Mouse (Mus musculus) thymus, postnatal 0 days (tissue): ENCODE data around the gene Eif3g. TPM values are rescaled to one million over a fixed set of nuclear protein-coding genes. Genes with fewer than 3 reads are reported as not detected.

Experiments used
- DNase-seq: peaks from one replicate; pipeline ENCODE4 v3.0.0-alpha.2; 2015; ENCODE audit warnings: low spot score
- polyA plus RNA-seq: library from polyadenylated mRNA; unstranded; fragments of >200 nt; fragmentation: Nextera tagmentation; extraction: Ambion mirVana; gene quantifications from 2 replicates; pipeline ENCODE4 v1.2.1, GENCODE M21; 2015

Gene Eif3g
- polyA plus RNA-seq, result 303 and 310 TPM in 2 replicates

DNA sequence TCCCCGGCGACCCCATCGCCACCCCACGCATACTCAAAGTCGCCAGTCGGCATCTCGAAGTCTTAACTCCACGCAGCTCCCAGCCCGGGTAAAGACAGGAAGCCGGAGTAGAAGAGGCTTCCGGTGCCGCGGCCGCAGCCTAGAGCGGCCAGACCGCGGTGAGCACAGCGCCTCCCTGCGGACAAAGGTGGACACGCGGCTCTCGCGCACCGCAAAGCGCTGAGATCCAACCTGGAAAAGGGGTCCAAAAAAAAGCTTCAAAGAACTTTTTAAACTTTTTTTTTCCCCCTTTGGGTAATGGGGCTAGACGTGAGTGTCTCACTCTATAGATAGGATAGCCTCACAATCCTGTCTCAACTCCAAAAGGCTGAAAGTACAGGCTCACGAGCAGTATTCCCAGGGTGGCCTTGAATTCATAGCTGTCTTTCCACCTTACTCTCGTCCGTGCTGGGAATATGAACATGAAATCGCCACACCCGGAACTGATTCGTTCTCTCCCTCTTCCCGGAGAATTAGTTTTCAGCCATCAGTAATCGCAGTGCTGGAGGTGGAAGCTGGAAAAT, at the start of gene Eif3g:
Eif3g (minus strand) TSS at position 113 of the 563 bp plus-strand sequence.
- DNase-seq, result peak; percentile 90

GRCm38 (mm10) chr9:20946066-20946880, 47.9 kb upstream of the Eif3g start:
- DNase-seq, result no peak

DNA sequence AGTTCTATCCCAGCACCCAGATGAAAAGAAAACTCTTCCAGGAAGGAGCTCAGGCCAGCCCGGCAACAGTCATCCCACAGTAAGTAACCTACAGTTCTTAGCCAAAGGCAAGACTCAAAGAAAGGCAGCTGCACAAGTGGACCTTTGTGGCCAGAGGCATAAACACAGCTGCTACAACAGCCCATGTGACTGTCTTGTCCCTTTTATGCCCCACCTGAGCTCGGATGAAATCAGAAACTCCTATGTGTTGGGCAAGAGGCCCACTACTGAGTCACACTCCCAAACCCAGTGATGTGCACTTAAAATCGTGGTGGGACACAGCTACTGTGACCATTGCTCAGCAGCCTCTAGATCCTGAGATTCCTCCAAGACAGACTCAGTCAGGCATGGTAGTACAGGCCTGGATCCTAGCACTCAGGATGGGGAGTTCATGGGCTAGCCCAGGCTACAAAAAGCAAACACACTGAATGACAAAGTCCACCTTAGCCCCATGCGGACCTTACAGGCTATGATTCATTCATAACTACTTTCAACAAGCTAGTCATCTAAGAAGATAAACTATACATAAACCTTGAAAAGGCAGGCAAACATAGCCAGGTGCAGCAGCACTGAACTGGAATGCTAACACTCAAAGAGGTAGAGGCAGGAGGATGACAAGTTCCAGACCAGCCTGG, 46.4 kb upstream of the Eif3g start:
- no peak for DNase-seq

GRCm38 (mm10) chr9:20943911-20944310, 45.5 kb upstream of the Eif3g start:
- no peak for DNase-seq

- DNase-seq, result no peak
Measured at GRCm38 (mm10) chr9:20943396-20943795, 45.0 kb upstream of the Eif3g start.

GRCm38 (mm10) chr9:20923258-20923657, 24.8 kb upstream of the Eif3g start:
- DNase-seq, result no peak

DNA sequence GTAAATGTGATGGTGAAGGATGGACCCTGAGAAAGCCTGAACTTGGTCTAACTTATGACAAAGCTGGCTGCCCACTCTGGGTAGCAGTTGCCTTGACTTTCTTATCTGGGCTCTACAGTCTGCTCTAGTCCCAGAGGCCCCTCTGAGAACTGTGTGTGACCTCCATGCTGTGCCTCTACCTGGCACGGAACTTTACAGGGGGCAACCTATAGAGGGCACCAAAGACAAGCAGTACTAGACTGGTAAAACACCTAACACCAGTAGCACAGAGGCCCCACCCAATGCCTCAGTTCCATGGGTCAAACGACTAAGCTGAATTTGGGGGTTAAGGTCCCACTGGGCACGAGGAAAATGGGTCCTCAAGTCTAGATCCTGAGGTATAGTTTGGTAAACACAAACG, 17.7 kb upstream of the Eif3g start:
- peak; percentile 55 for DNase-seq

DNA sequence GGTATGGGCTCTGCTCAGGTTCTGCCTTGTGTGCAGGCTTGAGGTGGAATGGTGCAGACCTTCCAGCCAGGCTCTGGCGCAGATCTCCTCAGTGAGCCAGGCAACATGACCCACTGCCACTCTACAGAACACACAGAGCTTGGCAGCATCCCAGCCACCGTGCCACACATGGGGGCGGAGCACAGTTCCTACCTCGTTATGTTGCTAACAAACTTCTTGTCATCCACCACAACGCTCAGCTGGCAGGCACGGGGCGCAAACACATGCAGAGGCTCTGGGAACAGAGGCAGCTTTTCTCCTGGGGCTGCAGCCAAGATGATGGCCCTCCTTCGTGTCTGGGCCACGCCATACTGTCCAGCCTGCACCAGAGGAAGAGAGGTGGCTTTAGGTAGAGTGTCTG, 11.5 kb upstream of the Eif3g start:
- no peak for DNase-seq

- DNase-seq, result no peak
Measured at GRCm38 (mm10) chr9:20902174-20902491, 3.7 kb upstream of the Eif3g start.

GRCm38 (mm10) chr9:20901466-20902173, 3.2 kb upstream of the Eif3g start:
- DNase-seq, result peak; percentile 81

- DNase-seq, result no peak
Measured at GRCm38 (mm10) chr9:20897736-20898510, 500 bp downstream of the Eif3g start.

DNA sequence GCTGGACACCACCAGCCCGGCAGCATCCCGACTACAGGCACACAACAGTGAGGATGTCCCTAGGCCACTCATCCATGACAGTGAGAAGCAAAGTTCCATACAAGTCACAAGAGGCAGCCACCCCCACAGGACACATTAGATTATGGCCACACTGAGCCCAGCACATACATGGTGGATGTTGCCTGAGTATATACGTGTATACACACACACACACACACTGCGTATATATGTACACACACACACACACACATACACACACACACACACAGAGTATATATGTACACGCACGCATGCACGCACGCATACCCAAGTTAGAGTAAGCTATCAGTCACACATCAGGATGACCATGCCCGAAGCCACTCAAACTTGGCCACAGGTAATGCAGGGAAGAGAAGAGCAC, 3.0 kb downstream of the Eif3g start:
- DNase-seq, result no peak

GRCm38 (mm10) chr9:20894629-20895028, 3.8 kb downstream of the Eif3g start:
- DNase-seq, result no peak

DNA sequence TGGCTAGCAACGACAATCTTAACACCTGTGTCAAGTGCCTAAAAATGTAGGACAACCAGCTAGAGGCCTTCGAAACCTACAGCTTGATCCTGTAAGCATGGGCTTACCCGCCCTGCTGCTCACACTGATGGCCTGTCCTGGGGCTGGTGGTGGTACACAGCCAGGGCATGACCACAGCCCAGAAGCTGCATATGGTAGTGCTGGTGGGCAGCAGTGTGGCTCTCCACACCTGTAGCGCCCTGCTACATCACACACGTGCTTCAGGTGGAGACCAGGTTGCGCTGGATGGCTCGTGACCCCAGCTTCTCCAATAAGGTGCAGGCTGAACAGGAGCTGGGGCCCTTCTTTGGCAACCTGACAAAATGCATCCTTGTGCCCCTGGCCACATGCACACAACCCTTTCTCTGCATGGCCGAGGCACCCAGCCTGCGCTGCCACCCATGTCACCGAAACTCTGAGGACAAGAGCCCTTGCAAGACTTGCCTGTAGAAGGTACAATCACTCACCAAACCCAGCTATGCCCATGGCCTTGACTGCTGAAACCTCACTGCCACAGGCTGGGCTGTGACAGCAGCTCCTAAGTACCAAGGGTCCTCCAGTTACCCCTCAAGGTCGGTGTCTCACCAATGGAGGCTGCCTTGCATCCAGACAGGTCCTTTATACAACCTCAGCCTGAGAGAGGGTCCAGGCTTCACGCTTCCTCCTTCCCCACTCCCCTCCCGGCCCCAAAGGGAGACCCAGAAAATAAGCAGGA, 4.7 kb downstream of the Eif3g start:
- DNase-seq, result no peak

- no peak for DNase-seq
Measured at GRCm38 (mm10) chr9:20893069-20893468, 5.4 kb downstream of the Eif3g start.

- no peak for DNase-seq
Measured at GRCm38 (mm10) chr9:20892104-20892653, 6.2 kb downstream of the Eif3g start.

- no peak for DNase-seq
Measured at GRCm38 (mm10) chr9:20891339-20892103, 6.9 kb downstream of the Eif3g start.

DNA sequence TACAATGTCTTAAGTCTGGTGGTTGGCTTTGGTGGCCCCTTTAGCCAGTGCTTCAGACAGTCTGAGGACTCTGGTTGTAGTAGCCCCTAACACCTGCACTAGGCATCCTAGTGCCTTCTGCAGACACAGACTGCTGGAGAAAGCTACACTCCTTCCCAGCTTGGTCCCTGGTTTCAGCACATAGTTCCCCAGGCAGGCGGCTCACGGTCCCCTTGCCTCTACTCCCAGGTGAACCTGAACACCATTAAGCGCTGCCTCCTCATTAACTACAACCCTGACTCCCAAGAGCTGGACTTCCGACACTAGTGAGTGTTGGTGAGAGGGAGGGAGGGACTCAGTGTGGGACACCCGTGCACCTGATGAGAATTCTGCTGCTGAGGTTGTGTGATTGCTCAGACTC, 8.0 kb downstream of the Eif3g start:
- DNase-seq, result no peak
